Mouse (Mus musculus) cerebellum, adult (tissue): ENCODE measurements at regions not wholly inside any gene's neighbourhood (a gene's known extent, or its start where the extent isn't known, plus 50 kb on each side); places are given as distances from the start of the nearest gene placed in this dataset.

Source experiments
- ATAC-seq: cut with Nextera tagmentation; 2 replicates; pipeline ENCODE4 v1.9.2; 2017; ENCODE audit warnings: mild to moderate bottlenecking, moderate library complexity, mixed read lengths; ENCODE audit not compliant: insufficient number of reproducible peaks, low FRiP score, low TSS enrichment

GRCm38 (mm10) chr7:145135971-145136370 is 71.9 kb downstream of the 1810010D01Rik start:
- no peak for ATAC-seq

- ATAC-seq: no peak
Measured at GRCm38 (mm10) chr7:145132506-145132905, 75.4 kb downstream of the 1810010D01Rik start.

- no peak for ATAC-seq
Measured at GRCm38 (mm10) chr7:145131438-145132159, 76.3 kb downstream of the 1810010D01Rik start.

- no peak for ATAC-seq
Measured at GRCm38 (mm10) chr7:145129971-145130370, 77.9 kb downstream of the 1810010D01Rik start.

GRCm38 (mm10) chr7:145127661-145128060 is 80.3 kb downstream of the 1810010D01Rik start:
- ATAC-seq: no peak

GRCm38 (mm10) chr7:145127180-145127579 is 80.7 kb downstream of the 1810010D01Rik start:
- no peak for ATAC-seq

GRCm38 (mm10) chr7:145123996-145124601 is 83.8 kb downstream of the 1810010D01Rik start:
- no peak for ATAC-seq

GRCm38 (mm10) chr7:145122471-145122870 is 85.4 kb downstream of the 1810010D01Rik start:
- no peak for ATAC-seq

- no peak; the same call in 1 of the 2 replicates for ATAC-seq
Measured at GRCm38 (mm10) chr7:145118406-145118805, 89.5 kb downstream of the 1810010D01Rik start.

- ATAC-seq: no peak
Measured at GRCm38 (mm10) chr7:145114660-145115059, 93.3 kb downstream of the 1810010D01Rik start.

- no peak for ATAC-seq
Measured at GRCm38 (mm10) chr7:145114145-145114544, 93.8 kb downstream of the 1810010D01Rik start.

- no peak for ATAC-seq
Measured at GRCm38 (mm10) chr7:145112887-145113531, 94.9 kb downstream of the 1810010D01Rik start.

- ATAC-seq: no peak
Measured at GRCm38 (mm10) chr7:145112146-145112830, 95.6 kb downstream of the 1810010D01Rik start.

GRCm38 (mm10) chr7:145111252-145112131 is 96.4 kb downstream of the 1810010D01Rik start:
- ATAC-seq: no peak

- ATAC-seq: no peak
Measured at GRCm38 (mm10) chr7:145110657-145111251, 97.2 kb downstream of the 1810010D01Rik start.

GRCm38 (mm10) chr7:145110028-145110427 is 97.9 kb downstream of the 1810010D01Rik start:
- no peak for ATAC-seq

GRCm38 (mm10) chr7:145109471-145109870 is 98.4 kb downstream of the 1810010D01Rik start:
- ATAC-seq: no peak

GRCm38 (mm10) chr7:145108994-145109393 is 98.9 kb downstream of the 1810010D01Rik start:
- ATAC-seq: no peak

GRCm38 (mm10) chr7:145107575-145108170 is 100.2 kb downstream of the 1810010D01Rik start:
- ATAC-seq: no peak
